Mouse (Mus musculus) erythroid progenitor cell, adult 5-6 weeks (primary cell): ENCODE results near the gene Bsn. TPM values are rescaled to one million over a fixed set of nuclear protein-coding genes. Genes with fewer than 3 reads are reported as not detected.

Experiments
- ATAC-seq: replicated peaks from 2 replicates; pipeline ENCODE4 v1.8.0; 2016; ENCODE audit warnings: moderate number of reproducible peaks, mild to moderate bottlenecking, moderate TSS enrichment, inconsistent platforms; ENCODE audit not compliant: poor library complexity, low FRiP score, severe bottlenecking
- total RNA-seq, 2 experiments: library from RNA; stranded (forward) in 1 of 2; stranded (reverse) in 1 of 2; fragments of 150-400 nt in 1 of 2; fragments of 186-747, 209-891 nt in 1 of 2; gene quantifications; 2 replicates each; pipeline versions ENCODE4 v1.2.3 to v1.2.4; 2015 to 2017; ENCODE audit warnings: low replicate concordance in 2 of 2

The Bsn gene
- total RNA-seq, 2 experiments from 2014 or later, result 0.42 TPM; not detected in 1

- peak; percentile 37 for ATAC-seq
Observed at GRCm38 (mm10) chr9:108104766-108105548, 85.2 kb downstream of the Bsn start.

GRCm38 (mm10) chr9:108099619-108100018 is 90.6 kb downstream of the Bsn start:
- no peak for ATAC-seq

- ATAC-seq, result peak; percentile 21; the same call in 1 of the 2 replicates
Observed at GRCm38 (mm10) chr9:108095949-108096712, 94.1 kb downstream of the Bsn start.

- ATAC-seq, result peak; percentile 47
Observed at GRCm38 (mm10) chr9:108095518-108095917, 94.7 kb downstream of the Bsn start.

GRCm38 (mm10) chr9:108094998-108095411 is 95.2 kb downstream of the Bsn start:
- ATAC-seq, result peak; percentile 76

- ATAC-seq, result peak; percentile 70
Observed at GRCm38 (mm10) chr9:108094184-108094941, 95.8 kb downstream of the Bsn start, which contains the start of gene Apeh. Gene Apeh (minus strand): TSS chr9:108094606.

GRCm38 (mm10) chr9:108093586-108093985 is 96.6 kb downstream of the Bsn start:
- no peak for ATAC-seq

- ATAC-seq, result no peak
Observed at GRCm38 (mm10) chr9:108090611-108091120, 99.5 kb downstream of the Bsn start.

GRCm38 (mm10) chr9:108085261-108085660 is 104.9 kb downstream of the Bsn start:
- no peak for ATAC-seq

- ATAC-seq, result peak; percentile 26
Observed at GRCm38 (mm10) chr9:108083561-108083960, 106.6 kb downstream of the Bsn start.

GRCm38 (mm10) chr9:108082988-108083431 is 107.2 kb downstream of the Bsn start, which contains the start of gene Rnf123:
Gene Rnf123 (minus strand): TSS chr9:108083346.
- peak; percentile 38 for ATAC-seq

GRCm38 (mm10) chr9:108082549-108082948 is 107.6 kb downstream of the Bsn start:
- ATAC-seq, result peak; percentile 5

GRCm38 (mm10) chr9:108080168-108080567 is 110.0 kb downstream of the Bsn start, which contains the start of gene Mst1:
Gene Mst1 (plus strand): TSS chr9:108080436.
- peak; percentile 70 for ATAC-seq

GRCm38 (mm10) chr9:108073141-108073930 is 116.8 kb downstream of the Bsn start:
- no peak for ATAC-seq

GRCm38 (mm10) chr9:108072481-108072924 is 117.7 kb downstream of the Bsn start:
- no peak for ATAC-seq

GRCm38 (mm10) chr9:108071801-108072200 is 118.4 kb downstream of the Bsn start:
- no peak for ATAC-seq

- ATAC-seq, result no peak
Observed at GRCm38 (mm10) chr9:108069529-108069928, 120.7 kb downstream of the Bsn start.

- no peak for ATAC-seq
Observed at GRCm38 (mm10) chr9:108069007-108069406, 121.2 kb downstream of the Bsn start.

GRCm38 (mm10) chr9:108067900-108068299 is 122.3 kb downstream of the Bsn start:
- ATAC-seq, result peak; percentile 60
